Mouse (Mus musculus) embryonic fibroblast, embryonic 13.5 days (primary cell): Measurements from ENCODE around the gene Esam.

ENCODE experiments used
- CTCF ChIP-seq: IDR thresholded peaks from 2 replicates; pipeline ENCODE4 v1.5.1; 2011; ENCODE audit warnings: mild to moderate bottlenecking, control low read depth, low read length, moderate library complexity, borderline replicate concordance; ENCODE audit not compliant: insufficient read depth
- POLR2A ChIP-seq: IDR thresholded peaks from 2 replicates; pipeline ENCODE4 v1.6.1; 2011; ENCODE audit warnings: low read depth, mild to moderate bottlenecking, control low read depth, low read length, moderate library complexity

DNA sequence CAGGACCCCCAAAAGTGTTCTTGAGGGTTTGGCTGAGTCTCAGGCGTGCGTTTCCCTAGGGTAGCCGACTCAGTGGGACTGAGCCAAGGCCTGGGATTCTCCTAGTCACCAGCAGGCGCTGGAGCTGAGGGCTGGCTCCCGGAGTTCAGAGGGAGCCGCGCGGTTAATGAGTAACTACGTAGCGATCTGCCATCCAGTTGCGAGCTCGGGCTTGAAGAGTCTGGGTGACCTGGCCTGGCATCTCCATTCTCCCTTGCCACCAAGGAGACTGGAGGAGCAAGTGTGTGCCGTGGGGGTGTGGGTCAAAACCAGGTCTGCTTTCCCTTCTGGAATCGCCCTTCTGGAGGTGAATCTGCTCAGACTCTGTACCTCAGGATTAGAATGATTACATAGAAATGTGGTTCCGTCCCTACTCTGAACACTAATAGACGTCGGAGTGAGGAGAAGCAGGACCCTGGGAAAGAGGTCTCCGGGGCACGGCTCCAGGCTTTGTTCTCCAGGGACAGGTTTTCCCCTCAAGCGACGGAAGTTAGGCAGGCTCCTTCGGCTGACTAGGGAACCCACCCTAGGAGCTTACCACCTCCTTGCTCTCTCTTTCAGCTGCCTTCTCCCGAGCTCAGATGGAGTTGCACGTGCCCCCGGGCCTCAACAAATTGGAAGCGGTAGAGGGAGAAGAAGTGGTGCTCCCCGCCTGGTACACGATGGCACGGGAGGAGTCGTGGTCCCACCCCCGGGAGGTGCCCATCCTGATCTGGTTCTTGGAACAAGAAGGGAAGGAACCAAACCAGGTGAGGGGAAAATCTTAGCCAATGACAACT, 3.2 kb downstream of the Esam start:
- TF ChIP-seq POLR2A (no peak), CTCF (no peak)
